Mouse (Mus musculus) kidney, adult 11 months (tissue): ENCODE measurements around the gene Tmsb4x.

Experiments used
- DNase-seq: peaks from one replicate; pipeline ENCODE4 v3.0.0; 2022

Tmsb4x gene

DNA sequence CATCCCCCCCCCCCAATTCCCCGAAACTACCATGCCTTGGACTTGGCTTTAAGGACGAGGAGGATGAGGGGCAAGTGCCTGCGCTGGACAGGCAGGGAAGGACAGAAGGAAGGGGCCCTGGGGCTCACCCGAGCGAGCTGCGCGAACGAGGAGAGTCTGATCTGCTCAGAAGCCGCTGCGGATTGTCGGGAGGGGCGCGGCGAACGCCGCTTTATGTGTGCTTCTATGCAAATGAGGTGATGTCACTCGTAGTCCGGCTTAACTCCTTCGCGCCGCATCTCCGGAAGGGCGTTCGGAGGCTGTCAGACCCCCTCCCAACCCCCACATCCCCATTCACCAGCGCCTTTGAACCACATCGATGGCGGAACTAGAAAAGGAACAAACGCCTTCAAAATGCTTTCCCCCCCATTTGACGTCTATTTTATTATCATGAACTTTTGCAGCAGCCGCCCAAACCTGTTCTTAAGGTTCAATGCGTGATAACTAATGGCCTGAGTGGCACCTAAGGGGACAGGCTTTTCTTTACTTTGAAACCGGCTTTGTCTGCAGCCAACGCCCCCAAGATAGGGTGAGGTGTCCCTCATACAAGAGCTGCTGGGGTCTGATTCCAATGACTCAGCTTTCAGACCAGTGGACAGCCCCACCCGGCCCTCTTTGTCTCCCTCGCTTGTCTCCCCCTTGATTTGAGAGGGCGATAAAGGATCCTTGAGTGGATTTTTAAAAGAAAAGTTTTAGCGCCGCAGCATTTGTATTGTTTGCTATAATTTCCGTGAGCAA, at the start of gene Tmsb4x:
Tmsb4x (minus strand) TSS at position 338 of the 777 bp plus-strand sequence.
- DNase-seq, result peak; percentile 59

DNA sequence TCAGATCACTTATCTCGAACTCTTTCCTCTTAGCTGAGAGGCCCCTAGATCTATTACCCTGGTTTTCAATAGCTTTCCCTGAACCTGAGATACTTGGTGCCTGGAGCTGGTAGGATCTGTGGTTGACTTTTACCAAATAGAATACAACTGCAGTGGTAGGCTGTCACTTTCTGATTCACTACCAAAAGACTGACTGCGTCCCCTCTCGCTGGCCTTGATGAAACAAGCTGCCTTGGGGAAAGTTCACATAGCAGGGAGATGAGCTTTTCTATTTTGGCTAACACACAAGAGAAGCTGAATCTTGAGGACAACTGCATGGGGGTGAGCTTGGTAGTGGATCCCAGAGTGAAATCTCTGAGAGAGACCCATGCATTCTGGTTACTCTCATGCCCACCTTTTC, 32.6 kb upstream of the Tmsb4x start:
- no peak for DNase-seq

DNA sequence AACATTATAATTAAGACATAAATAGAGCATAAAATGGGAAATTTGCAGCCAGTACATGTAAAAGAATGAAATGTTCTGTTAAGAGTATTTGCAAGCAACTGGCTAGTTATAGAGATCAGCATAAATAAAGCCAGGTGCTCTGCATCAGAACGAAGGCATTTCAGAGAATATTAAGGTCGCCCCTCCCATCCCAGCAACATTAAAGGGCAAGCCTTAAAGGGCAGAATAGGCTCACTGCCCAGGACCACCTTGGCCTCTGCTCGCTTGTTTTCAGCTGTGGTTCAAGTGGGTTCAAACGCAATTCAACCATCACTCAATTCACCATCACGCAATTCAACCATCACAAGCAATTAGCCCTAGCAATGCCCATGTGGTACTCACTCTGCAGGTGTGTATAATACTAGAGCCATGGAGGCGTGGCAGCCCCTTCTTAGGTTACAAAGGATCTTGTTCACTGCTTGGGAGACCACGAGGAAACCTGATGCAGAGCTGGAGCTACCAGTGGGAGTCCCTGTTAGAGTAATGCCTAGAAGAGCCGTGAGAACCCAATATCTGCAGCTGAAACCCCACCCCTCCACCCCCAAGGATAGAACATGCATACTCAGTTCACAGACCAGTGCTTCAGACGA, 30.3 kb upstream of the Tmsb4x start:
- DNase-seq, result no peak

GRCm38 (mm10) chrX:167233104-167233687, 24.1 kb upstream of the Tmsb4x start:
- peak; percentile 33 for DNase-seq

- DNase-seq, result no peak
These were observed 22.0 kb upstream of the Tmsb4x start for GRCm38 (mm10) chrX:167231150-167231549.

GRCm38 (mm10) chrX:167229819-167230218, 20.7 kb upstream of the Tmsb4x start:
- no peak for DNase-seq

DNA sequence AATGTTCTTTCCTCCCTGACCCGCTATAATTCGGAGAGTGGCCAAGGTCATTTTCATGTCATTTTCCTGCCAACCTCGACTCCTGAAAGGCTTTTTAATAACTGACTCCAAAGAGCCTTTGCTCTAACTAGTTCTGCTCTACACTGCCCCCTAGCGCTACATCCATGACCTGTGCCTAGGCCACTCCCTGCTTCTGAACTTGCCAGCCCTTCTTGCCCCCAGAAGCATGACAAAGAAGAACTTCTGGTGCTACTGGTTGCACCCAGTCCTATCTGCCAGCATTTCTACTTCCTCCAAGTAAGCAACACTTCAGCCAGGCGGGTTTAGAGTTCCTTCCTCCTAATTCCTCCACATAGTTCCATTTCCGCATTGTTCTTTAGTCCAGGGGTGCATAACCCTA, 20.1 kb upstream of the Tmsb4x start:
- peak; percentile 22 for DNase-seq

- no peak for DNase-seq
These were observed 18.6 kb upstream of the Tmsb4x start for GRCm38 (mm10) chrX:167227756-167228155.

GRCm38 (mm10) chrX:167227138-167227537, 18.0 kb upstream of the Tmsb4x start:
- no peak for DNase-seq

GRCm38 (mm10) chrX:167226570-167226969, 17.5 kb upstream of the Tmsb4x start:
- DNase-seq, result no peak

DNA sequence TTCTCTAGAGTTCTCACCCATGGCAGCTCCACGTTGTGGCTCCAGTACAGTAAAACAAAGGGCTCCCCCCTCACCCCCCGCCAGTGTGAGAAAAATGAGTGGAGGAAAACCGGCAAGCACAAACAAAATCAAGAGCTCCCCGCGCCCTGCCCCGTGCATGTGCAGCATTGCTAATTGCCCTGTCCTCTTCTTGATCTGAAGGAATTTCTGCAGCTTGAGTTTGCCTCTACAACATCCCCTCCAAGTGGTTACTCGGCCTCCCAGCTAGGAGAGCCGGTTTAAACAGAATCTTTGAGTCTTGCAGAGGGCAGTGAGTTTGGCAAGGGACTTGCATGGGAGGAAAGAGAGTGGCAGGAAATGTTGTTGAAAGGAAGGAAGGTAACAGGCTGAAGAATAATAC, 3.6 kb upstream of the Tmsb4x start:
- DNase-seq, result peak; percentile 19

DNA sequence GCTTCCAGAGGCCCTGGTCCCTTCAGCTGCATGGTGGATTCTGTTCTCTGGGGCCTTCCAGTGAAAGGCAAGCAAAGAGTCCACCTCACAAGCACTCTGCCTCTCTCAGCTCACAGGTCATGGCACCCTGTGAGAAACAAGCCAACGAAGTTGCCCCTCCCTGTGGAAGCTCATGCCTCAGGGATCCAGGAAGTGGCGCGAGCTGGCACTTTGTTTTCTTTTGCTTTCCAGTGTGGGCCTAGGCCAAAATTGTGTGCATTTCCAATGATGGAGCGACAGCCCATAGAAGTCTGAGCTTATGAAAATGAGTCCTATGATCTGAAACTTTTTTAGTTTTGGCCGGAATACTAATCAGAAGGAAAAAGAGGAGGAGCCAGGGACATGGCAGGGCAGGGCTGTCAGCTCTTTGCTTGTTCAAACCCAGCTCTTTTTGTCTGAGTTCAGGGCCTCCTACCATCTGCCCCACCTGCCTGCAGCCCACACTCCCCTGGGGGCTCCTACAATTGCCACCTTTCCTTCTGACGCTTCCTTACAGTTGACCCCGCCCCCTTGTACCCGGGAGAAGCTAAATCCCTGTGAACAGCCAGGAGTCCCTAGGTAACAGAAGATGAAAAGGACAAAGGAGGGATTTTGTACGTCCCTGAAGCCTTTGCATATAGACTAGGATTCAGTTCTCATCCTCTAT, 2.9 kb upstream of the Tmsb4x start:
- no peak for DNase-seq

- DNase-seq, result peak; percentile 20
These were observed 1.2 kb upstream of the Tmsb4x start for GRCm38 (mm10) chrX:167210319-167210728.

DNA sequence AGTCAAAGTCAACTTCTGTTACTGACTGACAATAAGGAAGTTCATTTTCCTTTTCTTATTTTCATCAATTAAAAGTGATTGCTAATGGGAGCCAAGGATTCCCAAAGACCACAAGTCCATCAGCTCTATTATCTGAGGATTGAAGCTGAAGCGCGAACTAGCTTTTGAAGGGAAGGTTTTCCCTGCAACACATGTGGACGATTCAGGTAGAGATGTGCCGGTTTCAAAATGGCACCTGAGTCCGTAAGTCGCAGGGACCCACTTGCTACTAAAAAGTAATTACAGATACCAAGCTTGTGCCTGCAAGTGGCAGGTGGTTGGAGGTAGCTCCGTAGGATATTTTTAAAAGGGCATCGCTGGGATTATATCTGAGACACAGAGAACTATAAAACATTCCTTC, 713 bp upstream of the Tmsb4x start:
- no peak for DNase-seq

- no peak for DNase-seq
These were observed 652 bp downstream of the Tmsb4x start for GRCm38 (mm10) chrX:167208506-167208820.

GRCm38 (mm10) chrX:167207741-167208505, 1.2 kb downstream of the Tmsb4x start:
- no peak for DNase-seq

GRCm38 (mm10) chrX:167205813-167206520, 3.1 kb downstream of the Tmsb4x start:
- no peak for DNase-seq

GRCm38 (mm10) chrX:167201365-167201764, 7.8 kb downstream of the Tmsb4x start:
- no peak for DNase-seq

DNA sequence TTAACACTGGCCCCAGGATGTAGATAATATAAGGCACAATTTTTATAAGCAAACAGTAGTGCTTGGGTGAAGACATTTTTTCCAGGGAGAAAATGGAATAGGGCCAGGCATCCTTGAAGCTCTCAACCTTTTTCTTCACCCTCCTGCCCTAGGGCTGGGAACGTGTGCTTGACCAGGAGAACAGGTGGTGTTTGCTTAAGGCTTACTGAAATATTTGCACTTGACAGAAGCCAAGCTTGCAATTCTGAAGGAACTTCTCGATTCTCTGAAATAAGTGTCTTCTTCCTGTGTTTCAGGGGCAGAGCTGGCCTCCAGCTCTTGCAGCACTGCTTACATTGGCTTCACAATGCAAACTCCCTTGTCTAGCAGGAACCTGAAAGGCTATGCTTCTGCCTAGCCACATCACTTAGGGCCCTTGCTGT, 13.9 kb downstream of the Tmsb4x start:
- no peak for DNase-seq

DNA sequence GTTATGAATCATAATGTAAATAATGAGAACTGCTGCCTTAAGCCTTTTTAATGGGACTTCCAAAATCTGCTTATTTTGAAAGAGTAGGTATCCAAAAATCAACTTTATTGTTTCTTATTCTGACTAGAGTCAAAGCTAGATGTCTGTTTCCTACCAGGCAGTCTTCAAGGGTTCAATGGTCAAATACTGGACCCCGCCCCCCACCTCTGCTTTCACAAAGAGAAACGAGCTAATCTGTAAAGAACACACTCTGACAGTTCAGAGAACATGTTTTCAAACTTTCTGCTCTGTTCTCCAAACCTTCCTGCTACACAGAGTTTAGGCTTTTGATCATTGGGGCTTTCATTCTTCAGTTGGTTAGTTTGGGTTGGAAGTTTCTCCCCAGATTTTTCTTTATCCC, 22.8 kb downstream of the Tmsb4x start:
- no peak for DNase-seq

- no peak for DNase-seq
These were observed 25.6 kb downstream of the Tmsb4x start for GRCm38 (mm10) chrX:167183535-167183934.

GRCm38 (mm10) chrX:167182411-167182810, 26.7 kb downstream of the Tmsb4x start:
- no peak for DNase-seq
